In genomic region chr19:16167185-16167584, GRCm38 (mm10) we compare ENCODE assay signal across 8 mouse cellular contexts. TPM values are rescaled to one million over a fixed set of nuclear protein-coding genes. Genes with fewer than 3 reads are reported as not detected.
DNase-seq lines count a peak whose midpoint lies in the region; ATAC-seq and TF ChIP-seq lines count a peak whose summit lies in the region.

No protein-coding gene starts in this region.

- no peak overlapping the region for H3K4me3 ChIP-seq in embryonic facial prominence, embryonic 12.5 days
- H3K4me3 ChIP-seq in embryonic facial prominence, embryonic 10.5 days: no peak overlapping the region
- no peak overlapping the region for H3K4me3 ChIP-seq in forebrain, postnatal 0 days (ENCODE audit: low read depth, low read length)

- DNase-seq in embryonic facial prominence, embryonic 10.5 days (ENCODE audit: low spot score): no peak
- peak; percentile 59 for DNase-seq in kidney, adult 9 months
- DNase-seq in kidney, postnatal 4 days: no peak
- peak; percentile 94 for DNase-seq in brain, adult 2 months (ENCODE audit: low read depth, low spot score)
- DNase-seq in forebrain, postnatal 0 days: peak; percentile 40
- DNase-seq in adrenal gland, adult (ENCODE audit: inconsistent age in 2 of 2, low spot score in 1 of 2): no peak
- DNase-seq in urinary bladder, postnatal 14 days (ENCODE audit: low spot score): no peak

- no peaks in the 10 kb centered on the region for H3K9me3 ChIP-seq in embryonic facial prominence, embryonic 12.5 days
- no peaks in the 10 kb centered on the region for H3K9me3 ChIP-seq in embryonic facial prominence, embryonic 10.5 days
- H3K9me3 ChIP-seq in forebrain, postnatal 0 days (ENCODE audit: low read length): no peaks in the 10 kb centered on the region

- no peak for ATAC-seq in embryonic facial prominence, embryonic 12.5 days (ENCODE audit: insufficient number of reproducible peaks, insufficient read depth, low FRiP score, low TSS enrichment)
- ATAC-seq in forebrain, postnatal 0 days: peak; percentile 76

- H3K36me3 ChIP-seq in embryonic facial prominence, embryonic 12.5 days: no peaks in the 10 kb centered on the region
- no peaks in the 10 kb centered on the region; the same call in 1 of the 2 replicates for H3K36me3 ChIP-seq in embryonic facial prominence, embryonic 10.5 days (replicated peaks)
- H3K36me3 ChIP-seq in forebrain, postnatal 0 days (ENCODE audit: insufficient read depth): no peaks in the 10 kb centered on the region

- 0 out of 2 replicates have a peak overlapping the region, but pooled peaks have one; percentile 30 for H3K27ac ChIP-seq in embryonic facial prominence, embryonic 12.5 days
- no peak overlapping the region for H3K27ac ChIP-seq in embryonic facial prominence, embryonic 10.5 days (replicated peaks)
- H3K27ac ChIP-seq in forebrain, postnatal 0 days (ENCODE audit: low read depth, low read length): 0 out of 2 replicates have a peak overlapping the region, but pooled peaks have one; percentile 40

- no peak overlapping the region for H3K4me2 ChIP-seq in embryonic facial prominence, embryonic 12.5 days (replicated peaks)
- H3K4me2 ChIP-seq in forebrain, postnatal 0 days (ENCODE audit: low read depth): no peak overlapping the region

- no peaks in the 10 kb centered on the region for H3K27me3 ChIP-seq in embryonic facial prominence, embryonic 12.5 days
- H3K27me3 ChIP-seq in embryonic facial prominence, embryonic 10.5 days (replicated peaks; ENCODE audit: low read depth, poor library complexity, severe bottlenecking): no peaks in the 10 kb centered on the region
- no peaks in the 10 kb centered on the region for H3K27me3 ChIP-seq in forebrain, postnatal 0 days (ENCODE audit: insufficient read depth, low read length)

- H3K9ac ChIP-seq in embryonic facial prominence, embryonic 12.5 days: no peak overlapping the region
- no peak overlapping the region for H3K9ac ChIP-seq in forebrain, postnatal 0 days

- TF ChIP-seq CTCF in forebrain, postnatal 0 days (IDR thresholded peaks at IDR 0.05; ENCODE audit: low read depth): no peak

- peaks cover 32% of the 10 kb centered on the region for H3K4me1 ChIP-seq in embryonic facial prominence, embryonic 12.5 days
- H3K4me1 ChIP-seq in embryonic facial prominence, embryonic 10.5 days: peaks cover 54% of the 10 kb centered on the region
- H3K4me1 ChIP-seq in forebrain, postnatal 0 days (ENCODE audit: insufficient read depth): peaks cover 24% of the 10 kb centered on the region

- WGBS in embryonic facial prominence, embryonic 12.5 days: 59% methylated on average over 4 of the region's 4 CpGs
- 69% methylated on average over 4 of the region's 4 CpGs for WGBS in embryonic facial prominence, embryonic 10.5 days
- 26% methylated on average over 4 of the region's 4 CpGs for WGBS in forebrain, postnatal 0 days

RNA-seq across cellular contexts. Expression of gene Gnaq, which starts 34.6 kb away (rescaled TPM):
- 28.7 and 28.9 TPM in 2 replicates for polyA plus RNA-seq in embryonic facial prominence, embryonic 12.5 days (2016; fragmentation: Nextera tagmentation; extraction: Ambion mirVana)
- 20.2 and 21.4 TPM in 2 replicates for polyA plus RNA-seq in embryonic facial prominence, embryonic 10.5 days (2016; fragmentation: Nextera tagmentation; extraction: Ambion mirVana)
- 115 and 143 TPM in 2 replicates for total RNA-seq in forebrain, postnatal 0 days (2014; rRNA removed)
- polyA plus RNA-seq in forebrain, postnatal 0 days (2015; fragmentation: Nextera tagmentation; extraction: Ambion mirVana): 60.1 and 94.2 TPM in 2 replicates

Comparison
In these comparisons a context has a peak if more than half of its experiments do, and no peak if none do; other contexts are left out.
1. DNase-seq: peak in kidney, adult 9 months (single experiment), brain, adult 2 months (single experiment) and forebrain, postnatal 0 days (single experiment); none in embryonic facial prominence, embryonic 10.5 days (single experiment), kidney, postnatal 4 days (0 of 2), adrenal gland, adult (0 of 2) and urinary bladder, postnatal 14 days (single experiment).